Mouse (Mus musculus): ENCODE measurements around the gene Dars.

Gene Dars

DNA sequence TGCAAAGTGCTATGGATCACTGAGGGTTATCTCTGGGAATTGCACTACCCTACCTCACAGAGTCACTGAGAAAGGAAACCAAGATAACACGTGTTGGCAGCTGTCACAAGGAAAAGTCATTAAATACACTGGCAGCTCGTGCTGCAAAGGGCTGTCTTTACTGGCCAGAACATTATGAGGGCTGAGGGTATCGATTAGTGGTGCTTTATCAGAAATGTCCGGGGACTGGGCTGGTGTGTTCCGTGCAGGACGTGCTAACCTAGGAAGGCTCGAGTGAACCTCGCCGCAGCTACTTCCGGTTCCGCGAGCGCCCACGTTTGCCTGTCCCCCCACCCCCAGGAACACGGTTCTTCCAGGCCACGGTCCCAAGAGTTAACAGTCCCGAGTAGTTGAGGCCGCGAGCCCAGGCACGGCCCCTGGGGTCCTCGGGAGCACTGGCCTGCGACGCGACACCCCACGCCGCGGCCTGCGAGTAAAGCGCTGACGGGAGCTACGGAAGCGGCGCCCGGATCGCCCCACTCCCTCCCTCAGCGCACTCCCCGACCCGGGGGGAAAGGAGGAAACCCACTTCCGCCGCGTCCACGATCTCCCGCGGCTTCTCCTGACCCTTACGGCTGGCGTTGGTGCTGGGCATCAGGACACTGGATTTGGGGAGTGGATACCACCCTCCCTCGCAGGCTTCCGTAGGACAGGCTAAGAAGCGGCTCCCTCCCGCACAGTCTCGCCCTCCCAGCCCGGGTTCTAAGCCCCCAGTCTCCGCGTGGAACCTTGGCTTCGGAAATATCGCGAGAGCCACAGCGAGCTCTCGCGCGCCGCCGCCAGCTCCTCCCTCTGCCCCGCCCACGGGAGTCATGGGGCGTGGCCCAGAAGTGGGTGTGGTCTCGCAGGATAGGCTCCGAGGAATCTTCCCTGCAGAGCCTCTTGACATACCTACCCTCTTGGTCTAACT is at the start of gene Dars:
Dars (minus strand) TSS at position 785 of the 949 bp plus-strand sequence.
- peak; percentile 85 for DNase-seq (ENCODE audit: low read depth, low spot score)

DNA sequence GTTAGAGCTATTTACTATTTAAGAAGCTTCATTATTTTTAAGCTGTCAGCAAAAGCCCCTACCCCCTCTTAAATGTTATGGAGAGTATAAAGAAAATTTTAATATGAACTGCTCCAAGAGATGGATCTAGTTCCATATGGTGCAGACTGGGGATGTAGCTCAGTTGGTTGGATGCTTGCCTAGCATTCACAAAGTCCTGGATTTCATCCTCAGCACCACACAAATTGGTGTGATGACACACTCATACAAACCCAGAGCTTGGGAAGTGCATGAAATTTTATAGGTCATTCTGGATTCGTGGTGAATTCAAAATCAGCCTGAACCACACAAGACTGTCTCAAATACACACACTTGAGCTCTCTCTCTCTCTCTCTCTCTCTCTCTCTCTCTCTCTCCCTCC is 49.7 kb upstream of the Dars start:
- DNase-seq (ENCODE audit: low read depth, low spot score) = no peak

DNA sequence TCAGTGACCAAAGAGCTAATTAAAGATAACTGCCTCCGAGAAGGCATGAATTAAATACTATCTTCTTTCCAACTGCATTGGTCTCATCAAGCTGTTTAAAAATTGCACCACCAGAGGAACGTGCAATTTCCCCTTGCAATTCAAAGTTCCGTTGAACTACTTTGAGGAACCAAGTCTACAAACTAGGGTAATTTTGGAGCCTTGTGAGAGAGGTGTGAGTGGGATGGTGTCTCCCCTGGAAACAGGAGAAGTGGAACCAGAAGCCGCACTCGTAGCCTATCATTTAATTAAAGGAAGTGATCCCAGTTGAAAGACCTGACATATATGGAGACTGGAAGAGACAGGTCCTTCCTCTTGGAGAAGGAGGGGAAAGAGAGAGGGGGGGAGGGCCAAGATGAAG is 46.3 kb upstream of the Dars start:
- no peak for DNase-seq (ENCODE audit: low read depth, low spot score)

DNA sequence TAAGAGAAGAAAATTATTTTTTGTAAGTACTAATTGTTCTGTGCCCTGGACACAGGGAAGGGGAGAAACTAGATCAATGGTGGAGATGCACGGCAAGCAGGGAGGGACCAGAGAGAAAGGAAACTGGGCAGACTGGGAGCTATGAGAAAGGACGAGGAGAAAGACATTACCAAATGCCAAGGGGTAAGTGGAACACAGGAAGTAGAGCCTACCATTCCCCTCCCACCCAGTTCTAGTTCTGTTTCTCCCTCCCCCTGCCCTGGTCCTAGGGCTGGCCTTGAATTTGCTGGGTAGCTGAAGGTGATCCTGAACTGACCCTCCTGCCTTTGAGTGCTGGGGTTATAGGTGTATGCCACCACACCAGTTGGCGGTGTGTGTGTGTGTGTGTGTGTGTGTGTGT is 45.2 kb upstream of the Dars start:
- DNase-seq (ENCODE audit: low read depth, low spot score) = no peak

DNA sequence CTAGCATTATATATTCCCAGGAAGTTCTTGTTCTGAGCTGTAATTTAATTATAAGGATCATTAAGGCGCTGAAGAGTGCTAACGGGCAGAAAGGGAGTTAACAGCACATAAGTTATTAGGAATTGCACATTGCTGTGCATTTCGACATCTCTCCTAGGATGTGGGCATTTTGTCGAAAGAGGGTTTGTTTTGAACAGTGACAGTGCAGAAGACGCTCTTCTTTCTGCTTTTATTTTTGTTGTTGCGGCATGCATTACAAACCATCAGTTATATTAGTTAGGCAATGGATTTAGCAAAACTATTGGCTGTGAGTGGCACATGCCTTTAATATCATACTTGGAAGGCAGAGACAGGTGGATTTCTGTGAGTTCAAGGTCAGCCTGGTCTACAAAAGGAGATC is 43.6 kb upstream of the Dars start:
- DNase-seq (ENCODE audit: low read depth, low spot score) = no peak

DNA sequence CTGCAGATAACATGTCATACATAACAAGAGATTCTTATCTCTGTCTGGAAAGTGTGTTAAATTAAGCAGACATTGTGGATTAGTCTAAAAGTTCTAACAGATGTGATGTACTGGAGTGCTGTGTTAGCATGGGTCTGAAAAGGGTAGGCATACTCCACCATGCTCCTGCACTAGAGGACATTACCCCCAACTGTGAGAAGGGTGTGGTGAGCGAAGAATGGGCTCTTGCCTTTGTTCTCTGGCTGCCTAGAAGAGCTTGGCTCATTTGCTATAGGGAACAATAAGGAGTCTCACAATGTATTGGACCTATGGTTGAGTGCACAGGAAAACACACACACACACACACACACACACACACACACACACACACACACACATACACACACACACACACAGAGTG is 42.3 kb upstream of the Dars start:
- DNase-seq (ENCODE audit: low read depth, low spot score) = no peak

DNA sequence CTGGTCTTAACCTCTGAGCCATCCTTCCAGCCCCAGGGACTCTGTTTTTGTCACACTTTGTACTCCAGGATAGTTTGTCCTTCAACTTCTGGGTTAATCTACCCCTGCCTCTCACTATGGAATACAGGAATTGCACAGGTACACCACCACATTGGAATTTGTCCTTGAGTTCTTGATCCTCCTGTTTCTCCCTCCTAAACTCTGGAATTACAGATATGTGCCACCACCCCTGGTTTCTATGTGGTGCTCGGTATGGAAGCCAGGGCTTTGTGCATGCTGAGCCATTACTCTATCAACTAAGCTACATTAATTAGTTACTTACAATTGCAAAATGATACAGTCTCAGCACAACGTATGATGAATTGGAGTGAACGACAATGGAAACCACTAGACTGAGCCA is 41.8 kb upstream of the Dars start:
- DNase-seq (ENCODE audit: low read depth, low spot score) = no peak

DNA sequence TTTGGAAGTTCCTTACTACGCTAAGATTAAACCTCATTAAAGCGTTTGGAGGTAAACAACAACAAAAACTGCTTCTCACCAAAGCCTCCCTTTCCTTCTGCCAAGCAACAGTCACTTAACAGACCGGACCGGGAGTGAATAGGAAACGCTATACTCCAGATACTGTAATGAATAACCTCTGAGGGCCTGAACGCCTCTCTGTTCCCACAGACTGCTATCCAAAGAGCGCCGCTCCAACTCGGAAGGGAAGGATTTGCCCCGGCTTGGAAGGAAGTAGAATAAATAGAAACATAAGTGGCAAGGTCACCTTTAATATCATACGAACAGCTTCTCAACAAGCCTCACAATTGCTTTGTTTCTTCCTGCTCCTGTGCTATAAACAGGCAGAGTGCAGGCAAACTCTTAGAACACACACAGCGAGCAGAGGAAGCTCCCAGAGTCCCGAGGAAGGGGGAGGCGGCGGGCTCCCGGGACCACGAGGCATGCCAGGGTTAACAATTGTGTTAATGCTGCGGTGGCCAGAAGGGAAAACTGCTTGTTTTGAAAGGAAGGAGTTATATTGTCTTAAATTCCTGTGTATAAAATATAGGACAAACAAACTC is 39.8 kb upstream of the Dars start:
- no peak for DNase-seq (ENCODE audit: low read depth, low spot score)

DNA sequence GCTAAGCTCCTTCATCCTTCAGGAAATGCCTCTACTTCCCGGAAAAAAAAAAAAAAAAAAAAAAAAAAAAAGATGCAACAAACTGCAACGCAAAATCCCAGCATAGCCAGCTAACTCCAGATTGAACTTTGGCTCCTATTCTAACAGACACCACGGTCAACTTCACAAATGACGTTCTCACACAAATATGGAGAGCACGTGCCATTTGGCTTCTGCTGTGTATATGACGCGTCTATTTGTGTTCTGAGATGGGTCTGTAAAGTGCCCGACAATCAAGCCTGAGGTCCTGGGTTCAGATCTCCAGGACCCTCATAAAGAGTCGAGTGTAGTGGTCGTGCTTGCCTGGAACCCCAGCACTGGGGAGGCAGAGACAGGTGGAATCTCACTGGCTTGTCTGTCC is 39.1 kb upstream of the Dars start:
- DNase-seq (ENCODE audit: low read depth, low spot score) = no peak

DNA sequence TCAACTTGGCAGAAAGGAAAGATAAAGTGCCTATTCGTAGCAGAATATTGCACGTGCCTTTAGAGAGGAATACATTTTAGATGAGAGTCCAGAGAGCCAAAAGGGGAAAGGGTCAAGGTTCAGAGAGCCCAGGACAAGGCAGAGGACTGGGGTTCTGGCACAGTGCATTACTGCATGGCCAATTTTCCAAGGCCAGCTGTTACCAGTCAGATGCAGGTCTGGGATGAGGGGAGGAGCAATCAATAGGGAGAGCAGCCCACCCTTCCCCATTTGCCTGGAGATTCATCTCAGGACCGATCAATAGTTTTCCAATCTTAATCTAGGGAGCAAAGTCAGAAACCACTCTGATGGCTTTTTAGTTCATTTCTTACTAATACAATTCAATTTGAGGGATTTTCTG is 35.0 kb upstream of the Dars start:
- no peak for DNase-seq (ENCODE audit: low read depth, low spot score)

DNA sequence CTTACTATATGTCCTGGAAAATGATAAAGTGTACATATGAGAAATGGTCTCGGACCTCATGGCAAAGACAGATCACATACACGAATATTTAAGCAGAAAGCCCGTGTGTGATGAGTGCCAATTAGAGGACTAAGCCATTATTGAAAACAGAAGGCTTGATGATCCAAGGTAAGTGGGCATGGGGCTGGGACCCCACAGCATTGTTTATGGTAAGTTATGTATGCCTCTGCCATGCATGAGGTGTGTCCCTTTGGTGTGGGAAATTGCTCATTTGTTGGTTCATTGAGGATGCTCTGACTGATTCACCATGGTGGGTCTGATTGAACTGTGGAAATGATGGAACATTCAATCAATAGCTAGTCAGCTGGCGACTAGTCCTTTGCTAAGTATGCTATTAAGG is 34.0 kb upstream of the Dars start:
- no peak for DNase-seq (ENCODE audit: low read depth, low spot score)

DNA sequence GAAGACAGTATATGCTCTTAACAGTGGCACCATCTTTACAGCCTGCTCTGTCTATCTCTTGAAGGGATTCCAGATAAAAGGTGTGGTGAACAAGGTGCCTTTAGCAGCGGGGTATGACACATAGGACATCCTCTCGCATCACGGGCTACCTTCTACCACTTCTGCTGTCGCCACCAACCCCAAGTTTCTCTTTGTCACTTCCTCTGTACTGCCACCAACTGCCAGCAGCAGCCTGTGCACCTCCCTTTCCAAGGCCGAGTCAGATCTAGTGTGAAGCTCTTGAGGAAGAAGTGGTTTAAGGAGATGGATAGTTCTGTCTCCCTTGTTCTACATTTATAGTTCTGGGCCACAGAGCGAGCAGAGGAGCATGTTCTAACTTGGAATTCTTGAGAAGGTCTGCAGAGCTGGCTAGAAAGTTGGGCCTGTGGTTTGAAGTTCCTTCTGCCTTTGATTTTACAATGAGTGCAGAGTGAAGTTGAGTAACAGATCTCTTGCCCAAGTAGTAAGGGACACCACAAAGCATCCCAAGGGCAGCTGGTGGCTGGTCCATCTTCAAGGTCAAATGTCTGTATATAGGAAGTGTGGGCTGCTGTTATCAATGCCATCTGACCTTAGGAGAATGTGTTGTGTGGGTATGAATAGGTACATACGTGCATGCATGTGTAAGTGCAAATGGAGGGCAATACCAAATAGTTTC is 30.2 kb upstream of the Dars start:
- no peak for DNase-seq (ENCODE audit: low read depth, low spot score)

DNA sequence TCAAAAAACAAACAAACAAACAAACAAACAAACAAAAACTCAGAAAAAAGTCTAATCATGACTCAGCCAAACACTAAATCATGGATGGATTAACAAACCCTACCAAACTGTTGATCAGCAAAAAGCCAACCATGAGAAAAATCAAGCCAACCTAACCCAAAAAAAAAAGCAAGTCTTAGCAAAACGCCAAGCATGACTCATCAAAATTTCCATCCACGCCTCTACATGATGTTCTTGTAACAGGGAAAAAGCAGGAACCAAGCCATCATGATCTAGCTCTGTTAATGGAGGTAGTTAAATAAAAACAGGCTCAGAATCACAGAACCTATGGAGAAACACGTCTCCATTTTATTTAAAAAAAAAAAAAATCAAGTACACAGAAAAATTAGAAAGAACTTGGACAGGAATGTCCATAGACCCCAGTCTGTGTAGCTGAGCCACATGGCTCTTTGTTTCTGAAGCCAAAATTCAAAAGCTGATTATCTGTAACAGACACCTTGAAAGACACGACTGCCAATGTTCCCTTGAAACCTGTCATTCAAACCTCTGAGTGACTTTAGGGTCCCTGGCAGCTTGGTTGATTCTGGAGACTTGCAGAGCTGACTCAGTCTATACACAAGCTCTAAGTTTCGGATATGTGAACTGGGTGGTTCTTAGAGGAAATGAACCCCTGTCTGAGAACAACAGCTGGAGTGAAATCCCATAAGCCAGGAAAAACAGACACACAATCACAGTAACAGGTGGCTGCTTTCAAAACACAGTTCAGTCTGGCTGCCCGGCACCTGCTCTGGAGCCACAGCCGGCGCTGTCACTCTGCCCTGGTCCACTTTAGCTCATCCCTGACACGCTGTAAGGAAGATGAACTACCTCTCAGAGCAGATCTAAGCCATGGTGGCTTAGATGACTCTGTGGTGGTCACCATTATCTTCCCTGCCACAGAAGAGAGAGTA is 27.0 kb upstream of the Dars start:
- peak; percentile 72 for DNase-seq (ENCODE audit: low read depth, low spot score)

DNA sequence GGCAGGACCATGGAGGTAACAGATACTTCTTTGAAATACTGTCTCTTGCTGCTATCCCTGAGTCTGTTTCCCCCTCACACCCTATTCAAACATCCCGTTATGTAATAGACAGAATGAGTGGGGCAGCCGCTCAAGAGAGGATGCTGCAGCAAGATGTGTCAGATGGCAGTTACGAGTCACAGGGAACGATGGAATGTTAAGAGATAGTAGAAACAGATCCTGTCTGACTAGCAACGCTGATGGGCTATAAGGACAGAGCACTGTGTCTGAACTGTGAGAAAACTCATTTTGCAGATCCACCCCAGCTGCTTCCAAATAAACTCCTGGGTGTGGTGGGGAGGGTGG is 23.9 kb upstream of the Dars start:
- DNase-seq (ENCODE audit: low read depth, low spot score) = peak; percentile 6

DNA sequence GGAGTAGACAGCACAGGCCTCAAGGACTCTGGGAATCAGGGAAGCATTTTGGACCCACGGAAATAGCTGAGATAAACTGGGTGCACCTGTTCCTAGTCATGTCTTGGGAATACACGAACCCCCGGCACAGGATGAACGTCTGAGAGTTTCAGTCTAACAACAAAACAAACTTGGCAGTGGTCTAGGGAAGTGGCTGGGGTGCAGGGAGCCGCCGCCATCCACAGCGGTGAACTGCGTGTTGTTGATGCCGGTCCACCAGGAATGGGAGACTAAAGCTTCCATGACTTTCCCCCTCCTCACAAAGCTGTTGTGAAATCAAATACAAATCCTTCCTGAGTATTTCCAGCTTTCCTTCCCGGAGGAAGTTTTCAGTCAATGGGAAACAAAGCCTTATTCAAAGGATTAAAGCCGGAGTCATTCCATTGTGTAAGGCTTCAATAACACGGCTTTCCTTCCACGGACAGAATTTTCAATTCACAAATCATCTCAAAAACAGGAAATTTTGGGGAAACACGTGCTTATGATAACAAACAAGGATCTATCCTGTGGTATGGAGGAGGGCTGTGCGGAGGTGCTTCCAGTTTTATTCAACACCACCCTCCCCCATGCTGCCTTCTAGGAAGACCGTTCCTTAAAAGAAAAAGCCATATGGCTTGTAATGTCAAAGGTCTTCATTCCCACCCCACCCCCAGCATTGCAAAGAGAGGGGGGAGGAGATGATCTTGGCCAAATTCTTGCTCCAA is 23.4 kb upstream of the Dars start:
- no peak for DNase-seq (ENCODE audit: low read depth, low spot score)

DNA sequence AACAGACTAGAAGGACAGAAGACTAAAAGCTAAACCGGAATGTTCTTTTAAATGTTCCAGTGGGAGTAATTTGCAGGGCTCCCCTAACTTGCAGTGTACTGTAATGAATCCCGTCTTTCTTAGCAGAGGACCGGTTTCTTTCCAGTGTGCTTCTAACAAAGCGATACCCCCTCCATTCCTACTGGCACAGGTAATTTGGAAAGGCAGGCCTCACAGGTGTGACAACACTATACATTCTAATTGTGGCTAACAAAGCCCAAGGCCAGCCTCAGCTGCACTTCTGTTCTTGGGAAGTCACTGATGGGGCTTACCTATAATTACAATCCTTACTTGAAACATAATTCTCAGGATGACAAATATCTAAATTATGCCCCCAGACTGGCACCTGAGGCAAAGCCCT is 22.4 kb upstream of the Dars start:
- DNase-seq (ENCODE audit: low read depth, low spot score) = no peak

DNA sequence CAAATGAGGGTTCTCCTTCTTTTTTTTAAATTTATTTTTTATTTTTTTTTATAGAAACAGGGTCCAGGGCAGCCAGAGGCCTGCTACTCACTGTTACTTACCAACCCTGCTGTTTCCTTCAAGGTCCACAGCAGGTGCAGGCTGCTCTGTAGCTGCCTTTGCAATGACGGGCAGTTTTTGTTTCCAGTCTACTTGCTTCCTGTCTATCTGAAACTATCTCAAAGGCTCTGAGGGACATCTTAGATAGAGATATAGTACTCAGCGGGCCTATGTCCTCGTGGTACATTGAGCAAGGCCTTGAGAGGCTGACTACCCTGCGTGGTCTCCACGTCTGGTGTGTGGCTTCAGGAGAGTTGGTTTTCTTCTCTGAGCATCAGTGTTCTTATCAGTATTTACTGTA is 21.4 kb upstream of the Dars start:
- no peak for DNase-seq (ENCODE audit: low read depth, low spot score)

DNA sequence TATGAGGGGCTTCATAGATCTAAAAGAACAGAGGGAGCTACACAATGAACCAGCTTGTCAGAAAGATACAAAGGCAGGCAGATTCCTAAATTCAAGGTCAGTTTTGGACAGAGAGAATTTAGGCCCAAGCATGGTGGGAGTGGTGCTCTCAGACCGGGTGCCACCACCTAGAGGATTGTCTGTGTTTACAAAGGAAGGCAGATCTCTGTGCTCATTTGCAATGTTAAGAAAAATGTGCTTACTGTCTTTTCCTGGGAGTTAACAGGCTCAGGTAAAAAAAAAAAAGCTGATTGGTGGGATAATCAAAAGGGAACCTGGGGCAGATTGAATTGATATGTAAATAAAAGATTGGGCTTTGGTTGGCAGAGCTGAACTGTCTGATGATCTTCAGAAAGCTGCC is 20.1 kb upstream of the Dars start:
- no peak for DNase-seq (ENCODE audit: low read depth, low spot score)

DNA sequence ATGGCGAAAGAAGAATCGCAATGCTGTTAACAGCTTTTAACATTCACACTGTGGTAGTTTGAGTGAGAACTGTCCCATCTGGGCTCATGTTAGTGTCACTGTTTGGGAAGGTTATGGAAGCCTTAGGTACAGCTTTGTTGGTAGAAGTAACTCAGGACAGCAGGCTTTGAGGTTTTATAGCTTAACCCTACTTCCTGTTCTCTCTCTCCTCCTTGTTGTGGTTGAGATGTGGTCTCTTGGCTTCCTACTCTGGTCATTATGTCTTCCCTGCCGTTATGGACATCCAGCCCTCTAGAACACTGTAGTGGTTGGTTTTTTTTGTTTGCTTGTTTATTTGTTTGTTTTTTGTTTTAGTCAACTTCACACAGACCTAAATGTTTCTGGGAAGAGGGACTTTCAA is 18.8 kb upstream of the Dars start:
- no peak for DNase-seq (ENCODE audit: low read depth, low spot score)

DNA sequence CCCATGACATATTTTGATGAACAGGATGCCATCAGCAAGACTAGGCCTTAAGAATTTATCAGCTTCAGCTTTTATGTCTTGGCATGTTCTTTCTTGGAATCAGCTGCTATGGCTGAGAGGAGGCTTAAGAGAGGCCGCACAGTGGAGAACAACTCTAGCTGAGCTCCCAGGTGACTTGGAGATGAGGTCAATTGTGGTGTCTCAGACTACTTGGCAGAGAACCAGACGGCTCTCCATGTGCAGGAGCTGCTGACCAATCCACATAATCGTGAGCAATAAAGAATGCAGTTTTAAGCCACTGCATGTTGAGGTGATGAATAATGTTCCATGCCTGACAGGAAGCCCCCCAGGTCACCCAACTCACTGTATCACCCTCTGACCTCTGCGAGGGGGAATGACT is 18.4 kb upstream of the Dars start:
- peak; percentile 74 for DNase-seq (ENCODE audit: low read depth, low spot score)

DNA sequence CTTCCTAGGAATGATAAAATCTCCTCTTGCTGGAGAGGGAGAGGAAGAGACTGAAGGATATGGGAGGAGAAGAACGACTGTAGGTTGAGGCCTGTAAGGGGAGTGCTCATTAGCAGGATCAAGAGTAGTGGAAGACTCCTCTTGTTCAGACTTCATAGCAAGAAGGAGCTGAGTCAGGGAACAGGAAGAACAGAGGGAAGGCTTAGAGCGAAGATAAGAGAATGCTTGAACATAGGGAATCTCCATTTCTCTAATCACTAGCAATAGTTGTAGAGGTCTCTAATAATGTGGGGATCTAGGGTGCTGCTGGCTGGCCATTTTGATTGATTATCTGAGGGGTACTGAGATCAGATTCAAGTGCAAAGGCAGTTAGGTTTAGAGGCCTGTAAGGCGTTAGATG is 7.8 kb upstream of the Dars start:
- no peak for DNase-seq (ENCODE audit: low read depth, low spot score)

Data from 3T3-L1 (cell line).